Mouse (Mus musculus) liver, postnatal 0 days (tissue): ENCODE measurements around the gene St6galnac1. TPM values are rescaled to one million over a fixed set of nuclear protein-coding genes. Genes with fewer than 3 reads are reported as not detected.
A peak's percentile ranks its signal among the peaks of the same experiment; 100 is the strongest.

ENCODE experiments used
- ATAC-seq: fragments of 200-750 bp; cut with Nextera tagmentation; 2 replicates; pipeline ENCODE4 v1.8.0; 2017; ENCODE audit warnings: mild to moderate bottlenecking, moderate library complexity
- DNase-seq: peaks from one replicate; pipeline ENCODE4 v3.0.0-alpha.2; 2016
- H3K27ac ChIP-seq: fragments of 300-500 bp; sonication (generic); 2 replicates; pipeline ENCODE4 v1.5.1; 2014; ENCODE audit warnings: antibody characterized with exemption, moderate library complexity, mild to moderate bottlenecking, low read depth
- H3K27me3 ChIP-seq: fragments of 300-500 bp; sonication (generic); 2 replicates; pipeline ENCODE4 v1.6.1; 2014; ENCODE audit warnings: low read length, control low read depth, mixed read lengths; ENCODE audit not compliant: insufficient read depth
- H3K36me3 ChIP-seq: fragments of 300-500 bp; sonication (generic); replicated peaks from 2 replicates; pipeline ENCODE4 v1.6.1; 2014; ENCODE audit warnings: mild to moderate bottlenecking, control low read depth, low read length, moderate library complexity, mixed read lengths; ENCODE audit not compliant: insufficient read depth
- H3K4me1 ChIP-seq: fragments of 300-500 bp; sonication (generic); 2 replicates; pipeline ENCODE4 v1.6.1; 2014; ENCODE audit warnings: antibody characterized with exemption, mild to moderate bottlenecking, control low read depth; ENCODE audit not compliant: insufficient read depth
- H3K4me2 ChIP-seq: fragments of 300-500 bp; sonication (generic); 2 replicates; pipeline ENCODE4 v1.6.1; 2014; ENCODE audit warnings: low read depth, mild to moderate bottlenecking, low read length, moderate library complexity, mixed read lengths
- H3K4me3 ChIP-seq: fragments of 300-500 bp; sonication (generic); 2 replicates; pipeline ENCODE4 v1.5.1; 2014; ENCODE audit warnings: low read depth, low read length
- H3K9ac ChIP-seq: fragments of 300-500 bp; sonication (generic); replicated peaks from 2 replicates; pipeline ENCODE4 v1.6.1; 2014; ENCODE audit warnings: mild to moderate bottlenecking, moderate library complexity
- H3K9me3 ChIP-seq: fragments of 300-500 bp; sonication (generic); 2 replicates; pipeline ENCODE4 v1.6.1; 2016; ENCODE audit warnings: mild to moderate bottlenecking, control low read depth, low read length, mixed read lengths
- CTCF ChIP-seq: sonication (generic); IDR thresholded peaks from 2 replicates; pipeline ENCODE4 v1.5.1; 2016; ENCODE audit warnings: antibody characterized with exemption, low read depth
- EP300 ChIP-seq: IDR thresholded peaks from 2 replicates; pipeline ENCODE4 v1.6.1; 2016; ENCODE audit warnings: antibody characterized with exemption, low read depth, mild to moderate bottlenecking
- WGBS: fragments of 180-500 bp; shearing (Covaris S2); extraction: QIAGEN DNeasy Blood & Tissue Kit; methylation state at CpG from one replicate; pipeline ENCODE4 v1.1.7; 2014; ENCODE audit not compliant: insufficient replicate concordance; 5-methylcytosine and 5-hydroxymethylcytosine counted together
- polyA plus RNA-seq: library from polyadenylated mRNA; unstranded; fragments of >200 nt; fragmentation: Nextera tagmentation; extraction: Ambion mirVana; gene quantifications from 2 replicates; pipeline ENCODE4 v1.2.1, GENCODE M21; 2015

Gene St6galnac1
- polyA plus RNA-seq, 1 experiment from 2014 or later: not detected

- DNase-seq (no peak), ATAC-seq (no peak)
- no peak overlapping the region for H3K27ac ChIP-seq
- H3K27me3 ChIP-seq: no peaks in the 10 kb centered on the region
- no peak overlapping the region for H3K9ac ChIP-seq
- no peaks in the 10 kb centered on the region for H3K9me3 ChIP-seq
- TF ChIP-seq EP300: no peak
- TF ChIP-seq CTCF: no peak
- no peaks in the 10 kb centered on the region for H3K36me3 ChIP-seq
- no peak overlapping the region for H3K4me3 ChIP-seq
- WGBS: 86% methylated on average over 13 of the region's 13 CpGs
- H3K4me2 ChIP-seq: no peak overlapping the region
- H3K4me1 ChIP-seq: peaks cover 8% of the 10 kb centered on the region
These were observed 38.3 kb upstream of the St6galnac1 start for GRCm38 (mm10) chr11:116813610-116814009.

GRCm38 (mm10) chr11:116812793-116813529 is 37.7 kb upstream of the St6galnac1 start:
- Histone ChIP-seq H3K9ac (no peak overlapping the region), H3K9me3 (no peaks in the 10 kb centered on the region), H3K27ac (no peak overlapping the region), H3K36me3 (no peaks in the 10 kb centered on the region), H3K4me3 (no peak overlapping the region), H3K4me1 (peaks cover 8% of the 10 kb centered on the region), H3K4me2 (no peak overlapping the region), H3K27me3 (no peaks in the 10 kb centered on the region)
- DNase-seq (no peak), ATAC-seq (no peak)
- TF ChIP-seq CTCF: no peak
- no peak for TF ChIP-seq EP300
- 73% methylated on average over 21 of the region's 21 CpGs for WGBS

- DNase-seq (peak; percentile 44), ATAC-seq (peak; percentile 65; the same call in 1 of the 2 replicates)
- Histone ChIP-seq H3K27ac (no peak overlapping the region), H3K36me3 (no peaks in the 10 kb centered on the region), H3K9me3 (no peaks in the 10 kb centered on the region), H3K4me3 (peak overlapping the region; percentile 24; the same call in 1 of the 2 replicates), H3K4me1 (peaks cover 8% of the 10 kb centered on the region), H3K27me3 (no peaks in the 10 kb centered on the region), H3K4me2 (peak overlapping the region; percentile 70), H3K9ac (no peak overlapping the region)
- TF ChIP-seq EP300: no peak
- no peak for TF ChIP-seq CTCF
- WGBS: 10% methylated on average over 32 of the region's 32 CpGs
These were observed 35.9 kb upstream of the St6galnac1 start for GRCm38 (mm10) chr11:116810983-116811901.

DNA sequence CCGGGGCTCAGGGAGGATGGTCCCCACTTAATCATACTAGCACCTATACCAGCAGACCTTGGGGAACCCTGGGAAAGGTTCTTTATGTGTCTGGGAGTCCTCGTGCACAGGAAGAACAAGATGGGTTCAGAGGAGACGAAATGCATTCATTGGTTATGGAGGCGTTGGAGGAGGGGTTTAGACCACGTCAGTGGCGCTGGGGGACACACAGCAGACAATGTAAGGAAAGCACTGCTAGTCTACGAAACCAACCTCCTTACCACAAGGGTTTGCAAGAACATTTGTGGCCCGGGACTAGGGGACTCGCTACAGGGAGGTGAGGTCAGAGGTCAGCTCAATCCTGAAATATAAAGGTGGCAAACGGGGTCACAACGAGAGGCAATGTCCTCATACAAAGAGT is 35.2 kb upstream of the St6galnac1 start:
- no peak overlapping the region for H3K4me3 ChIP-seq
- DNase-seq: no peak
- no peak overlapping the region for H3K4me2 ChIP-seq
- 70% methylated on average over 11 of the region's 11 CpGs for WGBS
- H3K4me1 ChIP-seq: peaks cover 8% of the 10 kb centered on the region
- H3K9ac ChIP-seq: no peak overlapping the region
- H3K36me3 ChIP-seq: no peaks in the 10 kb centered on the region
- no peak for ATAC-seq
- H3K27me3 ChIP-seq: no peaks in the 10 kb centered on the region
- no peak overlapping the region for H3K27ac ChIP-seq
- no peaks in the 10 kb centered on the region for H3K9me3 ChIP-seq
- TF ChIP-seq EP300: no peak
- no peak for TF ChIP-seq CTCF

- H3K9ac ChIP-seq: no peak overlapping the region
- no peaks in the 10 kb centered on the region for H3K27me3 ChIP-seq
- ATAC-seq (no peak), DNase-seq (no peak)
- no peak overlapping the region for H3K27ac ChIP-seq
- H3K4me1 ChIP-seq: peaks cover 4% of the 10 kb centered on the region
- no peaks in the 10 kb centered on the region for H3K9me3 ChIP-seq
- TF ChIP-seq CTCF: no peak
- TF ChIP-seq EP300: no peak
- WGBS: 77% methylated on average over 8 of the region's 8 CpGs
- no peak overlapping the region for H3K4me3 ChIP-seq
- no peaks in the 10 kb centered on the region for H3K36me3 ChIP-seq
- H3K4me2 ChIP-seq: no peak overlapping the region
These were observed 34.2 kb upstream of the St6galnac1 start for GRCm38 (mm10) chr11:116809520-116809919.

GRCm38 (mm10) chr11:116808811-116809395 is 33.6 kb upstream of the St6galnac1 start:
- DNase-seq: no peak

More at GRCm38 (mm10) chr11:116808811-116809395, 33.6 kb upstream of the St6galnac1 start:
- TF ChIP-seq EP300 (no peak), CTCF (no peak)
- H3K36me3 ChIP-seq: no peaks in the 10 kb centered on the region
- peaks cover 4% of the 10 kb centered on the region; the same call in 1 of the 2 replicates for H3K4me1 ChIP-seq
- WGBS: 80% methylated on average over 11 of the region's 11 CpGs
- no peak for ATAC-seq
- H3K27ac ChIP-seq: no peak overlapping the region
- H3K9ac ChIP-seq: no peak overlapping the region
- no peak overlapping the region for H3K4me2 ChIP-seq
- no peaks in the 10 kb centered on the region for H3K27me3 ChIP-seq
- no peak overlapping the region for H3K4me3 ChIP-seq
- H3K9me3 ChIP-seq: no peaks in the 10 kb centered on the region
